Mouse (Mus musculus): ENCODE results near the gene Plcd3. TPM values are rescaled to one million over a fixed set of nuclear protein-coding genes. Genes with fewer than 3 reads are reported as not detected.

Plcd3 gene
- polyA plus RNA-seq, 1 experiment from 2014 or later: 4.2 TPM

- Histone ChIP-seq H3K4me2 (ENCODE audit: low read length) (peak overlapping the region; percentile 92), H3K27ac (no peak overlapping the region; the same call in 1 of the 2 replicates), H3K9ac (ENCODE audit: low read depth, low read length) (peak overlapping the region; percentile 58), H3K4me3 (replicated peaks; ENCODE audit: low read depth, low read length) (peak overlapping the region; percentile 55), H3K27me3 (ENCODE audit: insufficient read depth, low read length) (no peaks in the 10 kb centered on the region), H3K9me3 (replicated peaks; ENCODE audit: low read length) (no peaks in the 10 kb centered on the region), H3K36me3 (ENCODE audit: insufficient read depth, low read length) (no peaks in the 10 kb centered on the region), H3K4me1 (replicated peaks; ENCODE audit: insufficient read depth, low read length) (peaks cover 23% of the 10 kb centered on the region; the same call in 1 of the 2 replicates)
- peak; percentile 50 for DNase-seq (ENCODE audit: low spot score)
- ATAC-seq (replicated peaks; ENCODE audit: low FRiP score, low read depth): peak; percentile 23; the same call in 1 of the 2 replicates
- no peak for TF ChIP-seq CTCF (IDR thresholded peaks at IDR 0.05; ENCODE audit: low read depth)
- 2% methylated on average over 30 of the region's 30 CpGs for WGBS
Measured at GRCm38 (mm10) chr11:103101866-103102501, 526 bp upstream of the Plcd3 start.

GRCm38 (mm10) chr11:103100361-103100760 lies 1.1 kb downstream of the Plcd3 start:
- Histone ChIP-seq H3K27me3 (ENCODE audit: insufficient read depth, low read length) (no peaks in the 10 kb centered on the region), H3K4me3 (replicated peaks; ENCODE audit: low read depth, low read length) (no peak overlapping the region; the same call in 1 of the 2 replicates), H3K9ac (ENCODE audit: low read depth, low read length) (no peak overlapping the region), H3K4me2 (ENCODE audit: low read length) (peak overlapping the region; percentile 92), H3K4me1 (replicated peaks; ENCODE audit: insufficient read depth, low read length) (peaks cover 24% of the 10 kb centered on the region; the same call in 1 of the 2 replicates), H3K9me3 (replicated peaks; ENCODE audit: low read length) (no peaks in the 10 kb centered on the region), H3K36me3 (ENCODE audit: insufficient read depth, low read length) (no peaks in the 10 kb centered on the region), H3K27ac (no peak overlapping the region)
- no peak for TF ChIP-seq CTCF (IDR thresholded peaks at IDR 0.05; ENCODE audit: low read depth)
- ATAC-seq (replicated peaks; ENCODE audit: low FRiP score, low read depth) (no peak), DNase-seq (ENCODE audit: low spot score) (peak; percentile 35)
- WGBS: 36% methylated on average over 8 of the region's 8 CpGs

GRCm38 (mm10) chr11:103099352-103099940 lies 2.0 kb downstream of the Plcd3 start:
- Histone ChIP-seq H3K4me2 (ENCODE audit: low read length) (no peak overlapping the region), H3K4me1 (replicated peaks; ENCODE audit: insufficient read depth, low read length) (peaks cover 27% of the 10 kb centered on the region; the same call in 1 of the 2 replicates), H3K36me3 (ENCODE audit: insufficient read depth, low read length) (no peaks in the 10 kb centered on the region), H3K27me3 (ENCODE audit: insufficient read depth, low read length) (no peaks in the 10 kb centered on the region), H3K9ac (ENCODE audit: low read depth, low read length) (no peak overlapping the region), H3K27ac (no peak overlapping the region), H3K4me3 (replicated peaks; ENCODE audit: low read depth, low read length) (no peak overlapping the region), H3K9me3 (replicated peaks; ENCODE audit: low read length) (no peaks in the 10 kb centered on the region)
- TF ChIP-seq CTCF (IDR thresholded peaks at IDR 0.05; ENCODE audit: low read depth): no peak
- no peak for DNase-seq (ENCODE audit: low spot score)
- ATAC-seq (replicated peaks; ENCODE audit: low FRiP score, low read depth): no peak
- WGBS: 35% methylated on average over 11 of the region's 12 CpGs

- H3K27ac ChIP-seq: no peak overlapping the region
- peaks cover 27% of the 10 kb centered on the region; the same call in 1 of the 2 replicates for H3K4me1 ChIP-seq (replicated peaks; ENCODE audit: insufficient read depth, low read length)
- WGBS: 57% methylated on average over 11 of the region's 11 CpGs
- no peak overlapping the region for H3K9ac ChIP-seq (ENCODE audit: low read depth, low read length)
- no peaks in the 10 kb centered on the region for H3K9me3 ChIP-seq (replicated peaks; ENCODE audit: low read length)
- H3K4me2 ChIP-seq (ENCODE audit: low read length): no peak overlapping the region
- ATAC-seq (replicated peaks; ENCODE audit: low FRiP score, low read depth) (no peak), DNase-seq (ENCODE audit: low spot score) (peak; percentile 50)
- TF ChIP-seq CTCF (IDR thresholded peaks at IDR 0.05; ENCODE audit: low read depth): no peak
- H3K36me3 ChIP-seq (ENCODE audit: insufficient read depth, low read length): no peaks in the 10 kb centered on the region
- H3K27me3 ChIP-seq (ENCODE audit: insufficient read depth, low read length): no peaks in the 10 kb centered on the region
- no peak overlapping the region for H3K4me3 ChIP-seq (replicated peaks; ENCODE audit: low read depth, low read length)
Measured at GRCm38 (mm10) chr11:103098531-103099190, 2.8 kb downstream of the Plcd3 start.

GRCm38 (mm10) chr11:103096979-103097894 lies 4.2 kb downstream of the Plcd3 start:
- Histone ChIP-seq H3K27me3 (ENCODE audit: insufficient read depth, low read length) (no peaks in the 10 kb centered on the region), H3K9me3 (replicated peaks; ENCODE audit: low read length) (no peaks in the 10 kb centered on the region), H3K4me3 (replicated peaks; ENCODE audit: low read depth, low read length) (no peak overlapping the region), H3K27ac (peak overlapping the region; percentile 54; the same call in 1 of the 2 replicates), H3K36me3 (ENCODE audit: insufficient read depth, low read length) (no peaks in the 10 kb centered on the region), H3K9ac (ENCODE audit: low read depth, low read length) (no peak overlapping the region), H3K4me2 (ENCODE audit: low read length) (0 out of 2 replicates have a peak overlapping the region, but pooled peaks have one; percentile 17), H3K4me1 (replicated peaks; ENCODE audit: insufficient read depth, low read length) (peaks cover 24% of the 10 kb centered on the region; the same call in 1 of the 2 replicates)
- TF ChIP-seq CTCF (IDR thresholded peaks at IDR 0.05; ENCODE audit: low read depth): no peak
- 19% methylated on average over 22 of the region's 22 CpGs for WGBS
- ATAC-seq (replicated peaks; ENCODE audit: low FRiP score, low read depth) (no peak), DNase-seq (ENCODE audit: low spot score) (peak; percentile 59)
